Mouse (Mus musculus): Measurements from ENCODE around the gene Fryl. TPM values are rescaled to one million over a fixed set of nuclear protein-coding genes. Genes with fewer than 3 reads are reported as not detected.

The Fryl gene
- total RNA-seq, 2 experiments from 2014 or later, result 52.1 to 54.5 TPM

DNA sequence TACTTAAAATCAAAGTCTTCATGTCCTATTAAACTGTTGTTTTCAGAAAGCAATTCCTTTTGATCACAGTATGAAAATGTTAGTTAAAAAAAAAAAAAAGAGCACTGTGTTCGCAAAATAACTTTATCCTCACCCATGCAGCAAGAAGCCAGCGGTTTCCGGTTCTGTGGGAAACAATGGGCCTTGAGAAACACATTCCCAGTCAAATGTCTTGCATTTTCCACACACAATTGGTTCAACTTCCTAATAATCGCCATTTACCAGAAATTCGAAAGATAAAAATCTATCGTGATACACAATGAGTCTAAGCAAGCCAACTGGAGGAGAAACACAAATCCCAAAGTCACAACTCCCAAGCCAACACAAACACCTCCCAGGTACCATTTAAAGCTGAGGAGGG is 27.0 kb downstream of the Fryl start:
- DNase-seq (ENCODE audit: extremely low spot score in 1 of 2, low spot score in 2 of 2), result no peak
- intact Hi-C loops (cut with DNase I), result no loop called here

DNA sequence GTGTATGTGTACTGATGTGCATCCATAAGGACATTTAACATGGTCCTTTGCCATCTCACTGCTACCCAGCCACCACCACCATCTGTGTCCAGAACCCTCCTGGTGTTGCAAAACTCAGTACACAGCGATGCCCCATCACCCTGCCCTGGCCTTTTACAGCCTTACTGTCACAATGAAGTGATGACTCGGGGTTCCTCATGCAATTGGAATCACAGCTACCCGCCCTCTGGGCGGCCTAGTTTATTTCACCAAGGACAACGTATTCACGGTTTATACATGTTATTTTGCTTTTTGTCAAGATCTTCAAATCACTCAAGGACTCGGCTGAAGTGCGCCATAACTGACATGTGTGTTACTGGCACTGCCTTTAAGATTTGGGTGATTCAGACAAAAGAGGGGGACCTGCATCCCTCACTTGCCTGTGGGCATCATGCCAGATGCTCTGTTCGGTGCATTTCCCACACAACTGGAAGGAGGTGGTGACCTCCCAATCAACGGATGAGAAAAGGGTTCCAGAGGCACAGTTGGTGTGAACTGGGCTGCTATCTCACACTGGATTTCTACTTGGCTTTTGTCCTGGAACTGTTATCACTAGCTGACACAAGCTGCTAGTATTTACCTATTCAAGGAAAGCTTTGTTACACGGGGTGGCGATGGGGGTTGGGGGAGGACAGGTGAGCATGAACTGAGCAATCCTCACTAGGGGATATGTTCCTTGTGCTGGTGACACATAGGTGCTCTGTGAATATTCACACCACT is 27.9 kb downstream of the Fryl start:
- intact Hi-C loops (cut with DNase I), result no loop called here
- no peak for DNase-seq (ENCODE audit: extremely low spot score in 1 of 2, low spot score in 2 of 2)

DNA sequence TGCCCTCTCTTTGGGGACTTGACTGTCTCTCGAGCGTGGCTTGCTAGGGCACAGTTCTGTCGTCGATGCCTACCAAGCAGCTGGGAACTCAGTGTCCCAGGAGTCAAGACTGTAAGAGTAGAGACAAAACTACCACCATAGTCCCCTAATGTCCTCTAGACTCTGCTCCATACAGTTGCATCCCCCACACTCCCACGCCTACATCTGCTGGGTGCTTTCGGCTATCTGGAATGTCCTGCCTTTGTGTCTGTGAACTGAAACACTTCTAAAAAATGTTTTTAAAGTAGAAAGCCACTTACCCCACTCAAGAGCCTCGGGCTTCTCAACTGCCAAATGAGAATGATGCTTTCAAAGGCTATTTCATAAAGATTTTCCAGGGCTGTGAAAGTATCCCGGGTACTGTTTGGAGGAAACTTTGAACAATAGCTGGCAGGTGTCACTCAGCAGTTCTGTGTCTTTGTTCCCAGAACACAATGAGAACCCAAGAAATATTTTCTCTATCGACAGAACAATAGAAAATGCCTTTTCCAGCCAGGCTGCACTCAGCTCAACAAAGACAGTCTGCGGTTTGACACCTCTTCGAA is 28.8 kb downstream of the Fryl start:
- intact Hi-C loops (cut with DNase I), result no loop called here
- DNase-seq (ENCODE audit: extremely low spot score in 1 of 2, low spot score in 2 of 2), result no peak

DNA sequence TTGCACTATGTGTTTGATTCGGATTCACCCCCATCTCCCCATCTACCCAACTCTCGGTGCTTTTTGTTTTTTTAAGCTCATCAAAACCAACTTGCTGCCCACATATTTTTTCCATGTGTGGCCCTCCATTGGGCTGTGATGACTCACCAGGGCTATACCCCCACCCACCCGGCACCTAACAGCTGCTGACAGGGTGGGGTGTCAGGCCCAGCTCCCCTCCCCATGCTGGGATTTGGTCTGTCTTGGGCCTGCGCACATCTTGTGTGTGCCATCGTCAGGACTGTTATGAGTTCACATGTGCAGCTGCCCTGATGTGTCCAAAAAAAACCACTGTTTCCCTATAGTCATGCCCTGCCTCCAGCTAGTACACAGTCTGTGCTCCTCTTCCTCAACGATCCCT is 33.4 kb downstream of the Fryl start:
- intact Hi-C loops (cut with DNase I), result no loop called here
- DNase-seq (ENCODE audit: extremely low spot score in 1 of 2, low spot score in 2 of 2), result no peak

DNA sequence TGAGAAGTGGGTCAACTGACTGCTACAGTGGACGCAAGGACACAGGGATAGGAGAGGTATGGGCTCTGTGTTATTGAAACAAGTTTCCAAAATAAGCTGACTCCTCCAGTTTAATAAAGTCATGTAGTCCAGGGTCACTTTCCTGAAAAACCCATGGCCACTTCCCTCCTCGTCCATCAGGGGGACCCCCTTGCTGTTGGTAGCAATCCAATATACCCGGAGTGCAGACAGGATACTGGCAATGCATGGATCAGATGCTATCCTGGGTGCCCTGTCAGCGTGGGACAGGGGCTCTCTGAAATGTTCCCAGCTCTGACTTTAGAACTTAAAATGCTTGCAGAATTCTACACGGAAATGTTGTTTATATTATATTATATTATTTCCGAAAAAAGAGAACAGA is 34.0 kb downstream of the Fryl start:
- no peak for DNase-seq (ENCODE audit: extremely low spot score in 1 of 2, low spot score in 2 of 2)

DNA sequence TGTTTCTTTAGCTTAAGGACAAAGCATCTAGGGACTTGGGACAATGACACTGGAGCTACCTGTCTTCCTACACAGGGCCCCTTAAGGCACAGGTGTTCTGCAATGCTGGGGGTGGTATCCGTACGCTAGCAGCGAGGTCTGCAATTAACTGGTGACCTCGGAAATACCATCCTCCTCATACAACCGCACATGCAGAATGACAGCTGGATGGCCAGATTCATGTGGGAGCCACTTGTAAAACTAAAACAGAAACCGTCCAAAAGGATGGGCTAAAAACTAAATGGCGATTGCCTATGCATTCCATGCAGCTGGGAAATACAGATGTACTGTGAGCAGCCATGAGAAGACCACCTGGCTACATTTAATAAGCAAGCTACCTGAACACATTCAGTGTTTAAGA is 34.6 kb downstream of the Fryl start:
- DNase-seq (ENCODE audit: extremely low spot score in 1 of 2, low spot score in 2 of 2), result no peak
- intact Hi-C loops (cut with DNase I), result no loop called here

More for the DNA sequence above, 34.0 kb downstream of the Fryl start:
- intact Hi-C loops (cut with DNase I), result no loop called here

DNA sequence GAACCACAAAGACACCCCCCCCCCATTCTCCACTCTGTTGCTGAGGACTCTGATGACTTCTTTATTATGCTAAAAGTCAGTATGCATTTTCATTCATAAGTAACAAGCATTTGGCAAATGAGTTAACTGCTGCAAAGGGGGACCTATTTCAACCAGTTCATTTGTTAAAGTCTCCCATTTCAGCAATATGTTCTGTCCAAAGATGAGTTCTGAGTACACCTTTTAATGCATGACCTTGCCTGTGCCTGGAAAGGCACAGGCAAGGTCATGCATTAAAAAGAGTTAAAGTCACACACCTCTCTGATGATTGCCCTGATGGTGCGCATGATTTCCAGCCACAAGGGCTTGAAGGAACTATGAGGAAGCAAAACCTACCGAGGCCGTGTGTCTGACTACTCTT is 36.7 kb downstream of the Fryl start:
- DNase-seq (ENCODE audit: extremely low spot score in 1 of 2, low spot score in 2 of 2), result no peak
- intact Hi-C loops (cut with DNase I), result no loop called here

DNA sequence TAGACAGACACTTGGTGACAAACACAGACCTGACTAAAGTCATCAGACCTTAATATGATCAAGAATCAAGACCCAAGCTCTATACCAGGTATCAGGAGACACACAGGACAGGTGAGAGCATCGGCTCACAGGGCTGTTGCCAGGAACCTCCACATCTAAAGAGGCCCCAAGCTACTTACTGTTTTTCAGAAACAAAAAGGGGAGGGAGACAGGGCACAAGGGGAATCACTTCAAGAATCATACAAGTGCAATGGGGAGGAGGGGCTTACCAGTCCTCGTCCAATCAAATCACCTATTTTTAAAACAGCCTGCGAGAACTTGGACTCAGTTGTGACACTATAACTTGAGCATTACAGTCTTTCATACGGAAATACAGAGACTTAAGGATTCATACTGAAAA is 38.4 kb downstream of the Fryl start:
- intact Hi-C loops (cut with DNase I), result no loop called here
- DNase-seq (ENCODE audit: extremely low spot score in 1 of 2, low spot score in 2 of 2), result no peak

DNA sequence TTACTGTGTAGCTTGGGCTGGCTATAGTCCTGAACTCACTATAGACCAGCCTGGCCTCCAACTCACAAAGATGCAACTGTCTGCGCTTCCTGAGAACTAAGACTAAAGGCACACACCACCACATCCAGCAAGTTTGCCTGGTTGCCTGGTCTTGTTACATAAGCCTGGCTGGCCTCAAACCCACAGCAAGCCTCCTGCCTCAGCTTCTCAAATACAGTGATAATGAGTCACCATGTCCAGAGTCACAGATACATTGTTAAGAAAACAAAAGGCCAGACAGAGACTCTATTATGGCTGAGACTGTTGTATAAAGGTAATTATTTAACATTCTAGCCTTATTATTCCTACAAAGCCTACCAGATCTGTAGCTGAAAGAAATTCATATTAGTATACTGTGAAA is 39.3 kb downstream of the Fryl start:
- intact Hi-C loops (cut with DNase I), result no loop called here
- DNase-seq (ENCODE audit: extremely low spot score in 1 of 2, low spot score in 2 of 2), result no peak

DNA sequence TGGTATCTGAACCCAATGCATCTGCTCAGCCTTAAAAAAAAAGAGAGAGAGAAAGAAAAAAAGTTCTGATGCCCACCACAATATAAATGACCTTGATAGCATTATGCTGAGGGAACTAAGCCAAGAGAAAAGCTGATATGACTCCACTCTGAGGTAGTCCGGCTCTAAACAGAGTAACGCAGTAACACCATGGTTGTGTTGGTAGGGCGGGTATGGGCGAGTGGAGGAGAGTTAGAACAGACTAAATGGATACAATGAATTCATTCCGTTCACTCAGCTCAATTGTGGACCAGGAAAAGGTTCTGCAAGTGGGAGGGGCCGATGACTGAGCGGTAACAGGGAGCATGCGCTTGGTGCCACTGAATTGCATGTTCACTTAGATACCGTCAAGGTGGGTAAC is 40.4 kb downstream of the Fryl start:
- no peak for DNase-seq (ENCODE audit: extremely low spot score in 1 of 2, low spot score in 2 of 2)
- intact Hi-C loops (cut with DNase I), result no loop called here

DNA sequence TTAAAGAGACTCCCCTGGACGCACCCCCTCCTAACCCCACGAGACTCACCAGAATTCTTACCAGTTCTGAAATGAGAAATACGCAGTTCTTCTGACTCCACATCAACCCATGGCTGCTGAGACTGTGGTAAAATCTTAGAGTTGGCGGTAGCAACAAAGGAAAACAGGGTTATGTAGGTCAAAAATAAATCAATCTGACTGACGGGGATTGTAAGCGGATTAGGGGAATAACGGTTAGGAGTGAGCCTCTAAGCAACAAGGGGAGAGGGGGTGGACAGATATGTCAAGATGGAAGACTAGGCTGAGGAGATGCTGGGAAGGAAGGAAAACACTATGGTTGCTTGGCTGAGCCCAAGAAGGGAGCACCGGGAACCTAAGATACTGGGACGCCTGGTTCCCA is 44.0 kb downstream of the Fryl start:
- intact Hi-C loops (cut with DNase I), result no loop called here
- no peak for DNase-seq (ENCODE audit: extremely low spot score in 1 of 2, low spot score in 2 of 2)

DNA sequence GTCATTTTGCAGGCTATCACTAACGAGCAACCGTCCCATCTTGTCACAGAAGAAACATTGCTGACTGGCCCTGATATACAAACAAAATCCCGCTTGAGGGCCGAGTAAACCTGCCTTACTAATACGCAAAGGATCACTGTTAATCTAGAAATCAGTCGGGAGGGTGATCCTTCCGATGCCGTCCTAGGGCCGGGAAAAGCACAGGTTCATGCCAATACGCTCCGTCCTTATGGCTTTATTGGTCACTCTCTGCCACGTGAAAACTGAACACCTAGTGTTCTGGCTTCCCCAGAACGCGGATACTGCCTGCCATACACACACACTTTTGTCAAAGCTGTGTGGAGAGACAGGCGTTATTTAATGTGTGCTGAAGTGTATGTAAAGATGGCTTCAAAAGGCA is 44.5 kb downstream of the Fryl start:
- DNase-seq (ENCODE audit: extremely low spot score in 1 of 2, low spot score in 2 of 2), result no peak
- intact Hi-C loops (cut with DNase I), result no loop called here

DNA sequence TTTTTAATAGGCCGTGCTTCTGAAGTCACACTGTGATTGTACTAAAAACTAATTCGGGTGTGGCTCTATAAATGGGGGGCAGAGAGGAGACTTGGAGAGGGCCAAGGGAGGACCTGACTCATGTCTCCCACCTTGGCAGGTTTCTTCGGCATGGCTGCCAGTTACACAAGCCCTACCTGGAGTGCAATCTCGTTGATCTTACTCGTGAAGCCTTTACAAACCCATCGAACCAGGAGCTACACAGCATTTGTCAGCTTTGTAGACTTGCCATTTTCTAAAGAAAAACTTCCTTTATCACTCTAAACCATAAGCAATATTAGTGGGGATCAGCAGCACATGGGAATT is 45.5 kb downstream of the Fryl start:
- intact Hi-C loops (cut with DNase I), result no loop called here
- no peak for DNase-seq (ENCODE audit: extremely low spot score in 1 of 2, low spot score in 2 of 2)

DNA sequence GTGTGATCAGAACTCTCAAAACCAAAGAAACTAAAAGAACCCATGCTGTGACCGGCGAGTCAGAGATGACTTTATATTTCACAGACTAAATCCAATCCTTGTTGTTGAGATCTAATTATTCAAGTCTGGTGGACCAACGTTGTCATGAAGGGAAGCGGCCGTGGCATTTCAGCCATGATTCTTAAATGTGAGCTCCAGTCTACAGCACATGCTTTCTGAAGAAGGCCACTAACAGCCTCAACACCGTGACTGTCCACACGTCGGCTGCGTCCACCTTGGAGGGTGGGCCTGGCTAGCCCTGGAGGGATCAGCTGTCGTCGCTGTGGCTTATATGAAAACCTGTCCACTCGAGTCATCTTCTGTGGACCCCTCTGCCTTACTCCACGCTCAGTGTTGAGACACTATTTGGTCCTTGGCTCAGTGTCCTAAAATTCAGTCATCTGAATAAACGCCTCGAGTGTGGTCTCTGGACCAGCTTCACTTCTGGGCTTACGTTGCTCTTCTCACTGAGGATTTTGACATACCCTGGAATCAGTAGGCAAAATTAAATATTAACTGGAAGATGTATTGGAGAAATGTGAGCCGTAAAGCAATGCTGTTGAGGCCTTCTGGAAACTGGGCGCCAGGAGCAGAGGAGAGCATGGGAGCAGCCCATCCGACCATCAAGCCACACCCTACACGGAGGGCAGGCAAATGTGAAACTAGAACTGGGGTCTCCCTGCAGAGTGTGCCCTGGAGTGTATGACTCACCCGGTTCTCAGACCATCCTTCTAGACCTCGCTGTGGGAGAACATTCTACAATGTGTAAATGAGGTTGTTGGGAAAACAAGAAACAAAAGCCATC is 46.1 kb downstream of the Fryl start:
- intact Hi-C loops (cut with DNase I), result no loop called here
- no peak for DNase-seq (ENCODE audit: extremely low spot score in 1 of 2, low spot score in 2 of 2)

DNA sequence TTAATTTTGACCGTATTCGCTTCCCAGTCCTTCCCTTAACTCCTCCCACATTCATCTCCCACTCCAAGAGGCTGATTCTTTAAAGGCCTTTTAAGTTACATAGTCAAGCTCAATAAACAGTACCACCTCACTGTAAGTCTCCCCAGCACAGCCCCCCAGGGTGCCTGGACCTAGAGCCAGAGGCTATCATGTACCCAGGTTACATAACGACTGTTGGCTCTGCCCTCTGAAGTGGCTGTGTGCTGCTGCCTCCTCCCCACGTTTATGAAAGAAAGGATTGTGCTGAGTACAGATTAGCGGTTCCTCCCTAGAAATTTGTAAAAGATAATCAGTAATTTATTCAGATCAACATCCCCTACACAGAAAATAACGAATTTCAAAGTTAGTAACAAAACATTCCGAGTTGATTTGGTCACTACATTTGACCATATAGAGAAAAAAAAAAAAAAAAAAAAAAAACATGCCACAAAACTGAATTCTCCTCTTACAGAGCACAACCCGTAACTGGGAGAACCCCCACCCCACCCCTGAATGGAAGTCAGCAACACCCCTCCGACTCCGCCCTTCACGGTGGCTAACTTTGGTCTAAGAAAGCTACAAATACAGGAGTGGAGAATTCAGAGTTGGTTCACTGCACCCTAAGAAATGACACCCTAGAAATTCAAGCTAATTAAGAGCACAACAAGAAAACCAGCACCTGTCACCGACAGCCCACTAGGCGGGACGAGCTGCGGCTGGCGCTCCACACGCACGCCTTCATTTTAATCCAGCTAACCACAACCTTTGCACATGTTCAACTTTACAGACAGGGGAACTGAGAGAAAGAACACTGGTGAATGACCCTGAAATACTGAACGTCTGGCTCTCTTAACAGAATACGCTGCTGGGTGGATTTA is 47.0 kb downstream of the Fryl start:
- intact Hi-C loops (cut with DNase I), result no loop called here
- DNase-seq (ENCODE audit: extremely low spot score in 1 of 2, low spot score in 2 of 2), result no peak

DNA sequence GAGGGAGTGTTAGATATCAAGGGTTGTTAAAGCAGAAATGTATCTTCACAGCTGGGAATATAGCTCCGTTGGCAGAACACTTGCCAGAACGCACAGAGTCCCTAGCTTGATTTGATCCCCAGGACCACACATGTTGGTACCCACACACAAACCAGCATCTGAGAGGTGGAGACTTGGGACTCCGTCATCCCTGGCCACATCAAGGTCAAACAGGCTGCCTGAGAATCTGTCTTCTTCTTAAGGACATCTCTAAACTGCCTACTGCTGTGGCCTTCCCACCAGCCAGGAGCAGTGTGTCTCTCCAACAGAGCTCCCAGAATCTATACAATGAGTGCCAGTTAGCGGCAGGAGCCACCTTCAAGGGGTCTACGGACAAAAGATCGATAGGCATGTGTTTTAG is 47.8 kb downstream of the Fryl start:
- DNase-seq (ENCODE audit: extremely low spot score in 1 of 2, low spot score in 2 of 2), result no peak
- intact Hi-C loops (cut with DNase I), result no loop called here

DNA sequence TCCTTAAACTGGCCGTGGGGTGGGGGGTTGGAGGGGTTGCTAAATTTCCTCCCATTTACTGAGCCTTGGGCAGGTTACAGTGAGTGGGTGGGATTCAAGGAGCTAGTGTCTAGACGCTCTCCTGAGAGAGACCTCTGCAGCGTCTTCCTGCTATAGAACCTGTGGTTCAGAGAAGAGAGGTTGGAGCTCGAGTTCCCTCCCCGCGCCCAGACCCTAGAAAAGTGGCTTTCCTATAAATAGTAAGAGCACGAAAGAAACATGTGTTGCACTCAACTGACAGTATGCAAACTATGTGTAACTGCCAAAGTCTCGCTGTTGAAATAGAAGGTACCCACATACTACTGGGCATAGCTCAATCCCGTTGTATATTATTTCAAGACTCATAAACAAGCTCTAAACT is 49.7 kb downstream of the Fryl start:
- intact Hi-C loops (cut with DNase I), result no loop called here
- no peak for DNase-seq (ENCODE audit: extremely low spot score in 1 of 2, low spot score in 2 of 2)

DNA sequence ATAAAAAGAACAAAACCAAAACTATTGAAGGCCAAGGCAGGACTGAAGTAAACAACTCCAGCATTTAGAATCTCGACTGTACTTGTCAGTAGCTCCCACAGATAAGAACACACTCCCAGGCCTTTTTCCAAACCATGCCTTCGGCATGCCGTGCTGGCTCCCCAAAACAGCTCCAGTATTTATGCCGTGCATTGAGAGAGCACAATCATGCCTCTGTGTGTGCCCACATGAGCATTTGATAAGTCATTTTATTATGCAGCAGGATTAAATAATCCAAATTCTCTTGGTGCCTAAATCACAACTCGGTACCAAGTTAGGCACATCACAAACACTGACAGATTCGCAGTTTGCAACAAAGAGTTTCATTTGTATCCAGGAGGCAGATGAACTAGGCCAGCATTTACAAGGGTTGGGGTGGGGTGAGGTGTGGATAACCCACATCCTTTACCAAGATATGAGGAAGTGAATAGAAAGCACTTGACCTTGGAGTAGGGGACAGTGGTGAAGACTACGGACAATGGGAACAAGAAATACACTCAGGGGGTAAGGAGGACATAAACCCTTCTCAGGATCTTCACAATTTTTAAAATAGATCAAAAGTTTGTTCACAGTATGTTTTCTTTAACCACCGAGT is 50.3 kb downstream of the Fryl start:
- no peak for DNase-seq (ENCODE audit: extremely low spot score in 1 of 2, low spot score in 2 of 2)
- intact Hi-C loops (cut with DNase I), result no loop called here

DNA sequence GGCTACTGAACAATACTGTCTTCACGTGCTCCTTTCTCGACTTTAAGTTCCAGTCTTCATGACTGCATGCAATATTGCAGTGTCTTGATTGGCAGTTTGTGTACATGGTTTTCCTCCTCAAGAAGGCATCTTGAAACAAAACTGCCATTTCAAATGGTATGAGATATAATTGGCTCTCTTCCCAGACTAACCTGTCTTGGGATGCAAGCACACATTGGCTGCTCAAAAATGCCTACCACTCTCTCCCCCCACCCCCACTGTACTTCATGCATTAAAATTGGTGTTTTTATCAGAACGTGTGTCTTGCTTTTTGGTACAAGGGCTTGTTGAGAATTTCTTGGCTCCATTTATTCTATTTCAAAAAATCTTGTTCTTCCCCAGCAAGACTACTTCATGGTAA is 51.4 kb downstream of the Fryl start:
- intact Hi-C loops (cut with DNase I), result no loop called here
- no peak for DNase-seq (ENCODE audit: extremely low spot score in 1 of 2, low spot score in 2 of 2)
